Mouse (Mus musculus): ENCODE measurements around the gene Eya3. TPM values are rescaled to one million over a fixed set of nuclear protein-coding genes. Genes with fewer than 3 reads are reported as not detected.

The Eya3 gene
- polyA plus RNA-seq, 1 experiment = 22.5 TPM

GRCm38 (mm10) chr4:132621287-132622068 is 17.3 kb upstream of the Eya3 start:
- 37% methylated on average over 7 of the region's 7 CpGs for WGBS
- Histone ChIP-seq H3K4me3 (replicated peaks; ENCODE audit: control insufficient read depth, low read depth, low read length) (no peak overlapping the region), H3K27ac (ENCODE audit: control insufficient read depth, insufficient read depth, low read depth, low read length, poor library complexity) (peak overlapping the region; percentile 37; the same call in 1 of the 2 replicates), H3K4me1 (ENCODE audit: control insufficient read depth, insufficient read depth, low read length) (peaks cover 3% of the 10 kb centered on the region; the same call in 1 of the 2 replicates)
- TF ChIP-seq CTCF (IDR thresholded peaks at IDR 0.05; ENCODE audit: control insufficient read depth, insufficient read depth, low read length) (no peak), POLR2A (IDR thresholded peaks at IDR 0.05; ENCODE audit: borderline replicate concordance, control insufficient read depth, low read depth, low read length) (no peak)

DNA sequence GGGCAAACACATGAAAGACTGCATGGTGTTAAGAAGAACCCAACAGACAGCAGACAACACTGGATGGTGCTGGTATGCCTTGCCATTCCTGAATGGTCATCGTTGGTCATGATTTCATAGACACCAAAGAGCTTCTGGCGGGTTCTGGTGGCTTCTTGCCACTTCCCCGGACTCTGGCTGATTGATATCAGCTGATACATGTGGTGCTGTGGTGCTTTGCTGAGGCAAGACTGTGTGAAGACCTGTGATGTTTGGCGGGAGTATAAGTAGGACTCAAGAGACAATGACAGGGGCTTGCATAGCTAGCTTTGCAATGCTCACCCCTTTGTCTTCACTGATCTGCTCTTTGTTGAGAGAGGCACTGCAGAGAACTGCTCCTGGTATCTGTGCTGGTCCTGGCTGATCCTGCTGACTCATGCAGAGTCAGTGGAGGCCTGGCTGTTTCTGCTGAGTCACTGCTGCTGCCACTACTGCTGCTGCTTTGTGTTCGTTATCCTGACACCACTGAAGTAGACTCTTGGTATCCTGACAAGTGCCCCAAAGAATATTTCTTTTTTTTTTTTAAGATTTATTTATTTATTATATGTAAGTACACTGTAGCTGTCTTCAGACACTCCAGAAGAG is 14.6 kb upstream of the Eya3 start:
- 23% methylated on average over 5 of the region's 5 CpGs for WGBS
- peak overlapping the region; percentile 22; the same call in 1 of the 2 replicates for H3K27ac ChIP-seq (ENCODE audit: control insufficient read depth, insufficient read depth, low read depth, low read length, poor library complexity)
- TF ChIP-seq POLR2A (IDR thresholded peaks at IDR 0.05; ENCODE audit: borderline replicate concordance, control insufficient read depth, low read depth, low read length) (no peak), CTCF (IDR thresholded peaks at IDR 0.05; ENCODE audit: control insufficient read depth, insufficient read depth, low read length) (no peak)
- H3K4me3 ChIP-seq (replicated peaks; ENCODE audit: control insufficient read depth, low read depth, low read length) = no peak overlapping the region
- peaks cover 3% of the 10 kb centered on the region; the same call in 1 of the 2 replicates for H3K4me1 ChIP-seq (ENCODE audit: control insufficient read depth, insufficient read depth, low read length)

DNA sequence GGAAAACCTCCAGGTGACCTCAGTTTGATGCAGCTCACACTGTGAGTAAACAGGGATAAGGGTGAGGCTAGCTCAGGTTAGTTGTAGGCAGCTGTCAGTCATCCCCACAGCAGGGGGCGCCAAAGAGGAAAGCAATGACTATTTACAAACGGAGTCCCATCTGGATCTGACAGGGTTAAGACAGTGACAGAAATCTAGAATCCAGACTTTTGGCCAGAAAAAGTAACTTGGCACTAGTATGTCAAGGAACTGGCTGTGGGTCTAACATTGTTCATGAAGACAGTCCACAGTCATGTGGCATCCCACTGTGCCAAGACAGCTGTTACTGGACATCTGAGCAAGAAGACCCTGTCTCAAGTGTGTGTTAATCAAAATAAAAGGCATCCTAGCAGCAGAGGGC is 10.0 kb upstream of the Eya3 start:
- Histone ChIP-seq H3K27ac (ENCODE audit: control insufficient read depth, insufficient read depth, low read depth, low read length, poor library complexity) (no peak overlapping the region), H3K4me3 (replicated peaks; ENCODE audit: control insufficient read depth, low read depth, low read length) (no peak overlapping the region), H3K4me1 (ENCODE audit: control insufficient read depth, insufficient read depth, low read length) (peaks cover 3% of the 10 kb centered on the region; the same call in 1 of the 2 replicates)
- no peak for TF ChIP-seq POLR2A (IDR thresholded peaks at IDR 0.05; ENCODE audit: borderline replicate concordance, control insufficient read depth, low read depth, low read length)
- peak; percentile 75 for TF ChIP-seq CTCF (IDR thresholded peaks at IDR 0.05; ENCODE audit: control insufficient read depth, insufficient read depth, low read length)
- WGBS = 16% methylated on average over 2 of the region's 2 CpGs

GRCm38 (mm10) chr4:132635971-132636370 is 2.8 kb upstream of the Eya3 start:
- no peak for TF ChIP-seq POLR2A (IDR thresholded peaks at IDR 0.05; ENCODE audit: borderline replicate concordance, control insufficient read depth, low read depth, low read length)
- TF ChIP-seq CTCF (IDR thresholded peaks at IDR 0.05; ENCODE audit: control insufficient read depth, insufficient read depth, low read length) = no peak
- Histone ChIP-seq H3K4me1 (ENCODE audit: control insufficient read depth, insufficient read depth, low read length) (peaks cover 1% of the 10 kb centered on the region; the same call in 1 of the 2 replicates), H3K4me3 (replicated peaks; ENCODE audit: control insufficient read depth, low read depth, low read length) (no peak overlapping the region), H3K27ac (ENCODE audit: control insufficient read depth, insufficient read depth, low read depth, low read length, poor library complexity) (no peak overlapping the region)
- whole genome bisulfite sequencing = 80% methylated on average over 2 of the region's 2 CpGs

DNA sequence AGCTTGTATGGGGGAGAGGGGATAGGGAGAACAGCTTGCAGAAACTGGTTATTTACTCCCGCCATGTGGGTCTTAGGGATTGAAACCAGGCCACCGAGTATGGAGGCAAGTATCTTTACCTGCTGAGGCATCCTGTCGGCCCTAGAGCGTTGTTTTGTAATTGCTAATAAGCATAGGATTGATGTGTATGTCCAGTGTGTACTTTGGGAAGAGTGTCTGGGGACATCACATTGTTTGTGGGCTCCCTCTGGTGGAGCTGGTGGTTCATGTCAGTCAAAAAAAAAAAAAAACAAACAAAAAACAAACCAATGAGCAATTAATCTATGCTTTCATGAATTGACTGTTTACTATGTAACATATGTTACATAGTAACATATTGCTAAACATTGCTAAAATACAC is 2.2 kb upstream of the Eya3 start:
- WGBS = 49% methylated on average over 4 of the region's 4 CpGs
- TF ChIP-seq CTCF (IDR thresholded peaks at IDR 0.05; ENCODE audit: control insufficient read depth, insufficient read depth, low read length) = no peak
- no peak for TF ChIP-seq POLR2A (IDR thresholded peaks at IDR 0.05; ENCODE audit: borderline replicate concordance, control insufficient read depth, low read depth, low read length)
- Histone ChIP-seq H3K4me3 (replicated peaks; ENCODE audit: control insufficient read depth, low read depth, low read length) (no peak overlapping the region), H3K4me1 (ENCODE audit: control insufficient read depth, insufficient read depth, low read length) (peaks cover 1% of the 10 kb centered on the region; the same call in 1 of the 2 replicates), H3K27ac (ENCODE audit: control insufficient read depth, insufficient read depth, low read depth, low read length, poor library complexity) (no peak overlapping the region)

DNA sequence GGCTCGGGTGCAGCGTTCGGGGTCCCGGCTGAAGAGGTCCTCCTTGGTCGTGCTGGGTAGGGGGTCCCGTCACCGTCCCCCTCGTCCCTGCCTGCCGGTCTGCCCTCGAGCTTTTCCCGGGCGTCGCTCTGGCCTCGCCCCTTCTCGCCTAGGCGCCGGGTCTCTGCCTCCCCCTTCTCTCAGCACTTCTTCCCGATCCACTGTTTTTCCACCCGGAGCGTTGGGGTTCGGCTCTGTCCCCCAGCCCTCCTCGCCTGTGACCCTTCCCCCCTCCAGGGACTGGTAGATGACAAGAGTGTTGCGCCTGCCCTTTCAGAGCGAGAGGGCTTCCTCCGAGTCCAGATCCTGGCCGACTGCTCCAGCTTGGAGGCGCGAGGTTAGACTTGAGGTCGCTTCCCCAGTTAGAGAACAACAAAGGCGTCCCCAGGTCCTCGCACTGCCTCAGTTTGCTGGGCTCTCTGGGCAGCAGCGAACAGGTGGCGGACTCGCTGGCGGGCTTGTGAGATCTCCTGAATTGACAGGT is 465 bp downstream of the Eya3 start:
- under 1% methylated on average over 35 of the region's 35 CpGs for WGBS
- TF ChIP-seq POLR2A (IDR thresholded peaks at IDR 0.05; ENCODE audit: borderline replicate concordance, control insufficient read depth, low read depth, low read length) = peak; percentile 28; the same call in 1 of the 2 replicates
- no peak for TF ChIP-seq CTCF (IDR thresholded peaks at IDR 0.05; ENCODE audit: control insufficient read depth, insufficient read depth, low read length)

DNA sequence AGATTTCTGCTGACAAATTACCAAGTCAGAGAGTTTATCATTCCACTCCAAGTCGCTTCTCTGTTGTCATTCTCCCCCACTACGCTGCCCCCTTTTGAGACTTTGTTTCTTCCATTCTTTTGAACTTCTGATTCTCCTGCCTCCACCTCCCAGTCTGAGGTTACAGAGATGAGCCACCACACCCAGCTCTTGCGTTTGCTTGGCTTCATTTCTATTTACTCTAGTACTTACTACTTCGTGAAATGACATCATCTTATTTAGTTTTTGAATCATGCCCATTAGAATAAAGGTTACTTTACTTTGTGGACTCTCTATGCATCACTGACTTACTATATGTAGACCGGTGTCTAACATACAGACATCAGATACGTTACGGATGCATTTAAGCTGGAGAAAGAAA is 8.7 kb downstream of the Eya3 start:
- 84% methylated on average over 7 of the region's 7 CpGs for WGBS
- no peak overlapping the region for H3K4me3 ChIP-seq (replicated peaks; ENCODE audit: control insufficient read depth, low read depth, low read length)
- H3K27ac ChIP-seq (ENCODE audit: control insufficient read depth, insufficient read depth, low read depth, low read length, poor library complexity) = no peak overlapping the region
- TF ChIP-seq CTCF (IDR thresholded peaks at IDR 0.05; ENCODE audit: control insufficient read depth, insufficient read depth, low read length) = no peak
- no peak for TF ChIP-seq POLR2A (IDR thresholded peaks at IDR 0.05; ENCODE audit: borderline replicate concordance, control insufficient read depth, low read depth, low read length)
- no peaks in the 10 kb centered on the region for H3K4me1 ChIP-seq (ENCODE audit: control insufficient read depth, insufficient read depth, low read length)

More for the DNA sequence above, 465 bp downstream of the Eya3 start:
- peak overlapping the region; percentile 73 for H3K27ac ChIP-seq (ENCODE audit: control insufficient read depth, insufficient read depth, low read depth, low read length, poor library complexity)
- peak overlapping the region; percentile 80 for H3K4me3 ChIP-seq (replicated peaks; ENCODE audit: control insufficient read depth, low read depth, low read length)
- peaks cover 1% of the 10 kb centered on the region; the same call in 1 of the 2 replicates for H3K4me1 ChIP-seq (ENCODE audit: control insufficient read depth, insufficient read depth, low read length)
